Mouse (Mus musculus): ENCODE measurements around the gene Eid3.

Eid3 gene

DNA sequence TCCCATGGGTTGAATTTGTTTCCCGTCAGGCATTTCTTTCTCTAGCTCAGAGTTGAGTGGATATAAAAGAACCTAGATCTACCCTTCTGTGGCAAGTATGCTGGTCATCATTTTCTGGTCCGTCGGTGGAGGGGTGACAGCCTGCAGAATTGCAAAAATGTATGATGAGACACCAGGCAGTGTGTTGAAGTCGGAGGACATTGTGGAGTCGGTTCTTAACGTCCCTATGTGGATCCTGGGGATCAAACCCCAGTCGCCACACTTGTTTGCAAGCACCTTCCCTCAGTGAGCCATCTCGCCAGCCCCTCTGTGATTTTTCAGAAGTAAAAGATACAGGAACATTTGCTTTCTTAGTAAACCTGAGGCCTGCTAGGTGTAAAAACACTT lies 5.5 kb upstream of the Eid3 start:
- in situ Hi-C loops (cut with MboI, MseI): loop anchor here (10.0 kb wide), 1 partner anchor 216 kb away; no protein-coding TSS in a partner anchor

DNA sequence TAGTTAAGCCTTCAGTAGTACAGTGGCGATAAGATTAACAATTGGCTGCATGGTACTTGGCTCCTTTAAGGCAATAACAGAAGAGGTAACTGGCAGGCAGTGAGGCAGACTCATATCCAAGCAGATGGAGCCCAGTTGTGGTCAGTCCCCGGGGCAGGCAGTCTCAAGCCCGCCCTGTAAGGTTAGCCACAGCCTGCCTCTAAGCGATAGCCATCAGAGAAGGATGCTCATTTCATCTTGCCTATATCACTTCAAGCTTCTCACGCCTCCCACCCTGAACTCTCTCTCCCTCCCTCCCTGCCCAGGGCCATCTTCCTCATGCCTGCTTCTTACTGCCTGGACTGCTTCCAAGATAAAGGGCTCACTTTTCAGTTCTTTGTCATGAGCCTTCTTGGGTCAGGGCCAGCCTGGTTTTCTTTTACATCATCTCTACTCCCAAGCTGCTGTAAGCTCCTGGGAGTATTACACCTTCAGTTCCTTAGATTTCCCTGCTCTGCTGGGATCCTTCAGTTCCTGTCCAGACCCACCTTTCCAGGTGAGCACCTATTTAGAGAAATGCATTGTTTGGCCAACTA lies 3.2 kb upstream of the Eid3 start:
- in situ Hi-C loops (cut with MboI, MseI): loop anchor here (10.0 kb wide), 1 partner anchor 218 kb away; no protein-coding TSS in a partner anchor

DNA sequence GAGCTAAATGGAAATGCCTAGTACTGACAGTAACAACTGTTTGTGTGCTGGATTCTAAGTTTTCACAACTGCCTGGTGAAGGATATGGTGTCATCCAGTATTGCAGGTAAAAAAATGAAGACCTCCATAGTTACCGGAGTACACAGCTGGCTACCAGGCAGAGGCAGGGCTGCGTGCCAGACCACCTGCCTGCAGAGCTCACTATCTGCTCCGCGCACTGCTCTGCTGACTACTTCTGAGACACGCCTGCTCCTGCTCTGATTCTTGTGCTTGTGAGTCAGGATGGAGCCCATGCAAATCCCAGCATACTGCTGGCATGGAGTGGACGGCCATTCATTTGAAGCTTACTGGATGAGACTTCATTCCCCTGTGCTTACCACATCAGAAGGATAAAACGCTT lies 2.6 kb upstream of the Eid3 start:
- in situ Hi-C loops (cut with MboI, MseI): loop anchor here (10.0 kb wide), 1 partner anchor 219 kb away; no protein-coding TSS in a partner anchor

DNA sequence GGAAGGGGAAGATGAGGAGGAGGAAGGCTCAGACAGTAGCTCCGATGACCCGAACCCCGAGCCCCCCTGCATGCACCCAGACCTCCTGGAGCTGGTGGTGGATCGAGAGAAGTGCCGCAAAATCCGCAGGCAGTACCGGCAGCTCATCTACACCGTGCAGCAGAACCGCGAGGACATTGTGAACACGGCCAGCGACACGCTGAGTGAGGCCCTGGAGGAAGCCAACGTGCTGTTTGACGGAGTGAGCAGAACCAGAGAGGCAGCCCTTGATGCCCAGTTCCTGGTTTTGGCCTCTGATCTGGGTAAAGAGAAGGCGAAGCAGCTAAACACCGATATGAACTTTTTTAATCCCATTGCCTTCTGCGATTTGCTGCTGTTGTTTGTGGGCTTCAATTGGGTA lies 406 bp downstream of the Eid3 start:
- in situ Hi-C loops (cut with MboI, MseI): loop anchor here (10.0 kb wide), 1 partner anchor 222 kb away; no protein-coding TSS in a partner anchor

DNA sequence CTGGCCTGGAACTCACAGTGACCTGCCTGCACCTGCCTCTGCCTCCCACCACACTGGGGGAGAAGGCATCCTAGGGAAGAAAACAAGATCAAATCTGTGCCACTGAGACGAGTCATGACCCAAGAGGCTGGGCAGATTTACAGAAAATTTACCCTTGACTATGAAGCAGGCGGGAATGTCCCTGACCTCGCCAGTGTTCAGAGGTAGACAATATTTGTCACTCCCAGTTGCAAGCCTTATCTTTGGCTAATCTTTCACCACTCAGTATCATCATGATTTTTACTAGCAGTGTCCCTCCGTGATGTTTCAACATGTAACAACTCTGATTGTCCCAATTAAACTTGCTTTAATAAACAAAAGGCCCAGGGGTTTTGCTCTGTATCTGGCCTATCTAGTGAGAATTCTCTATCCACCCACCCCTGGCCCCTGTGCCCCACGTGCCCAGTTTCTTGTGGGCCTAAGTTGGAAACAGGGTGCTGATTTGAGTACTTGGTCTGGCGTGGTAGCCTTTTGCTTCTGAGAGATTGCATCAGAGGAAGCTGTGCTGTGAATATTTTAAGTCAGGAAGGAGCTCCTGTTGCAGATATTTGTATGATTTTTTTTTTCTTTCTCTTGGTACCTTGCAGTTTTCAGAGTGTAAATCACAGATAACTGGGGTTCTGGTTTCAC lies 2.1 kb downstream of the Eid3 start:
- in situ Hi-C loops (cut with MboI, MseI): loop anchor here (10.0 kb wide), 1 partner anchor 224 kb away; no protein-coding TSS in a partner anchor

DNA sequence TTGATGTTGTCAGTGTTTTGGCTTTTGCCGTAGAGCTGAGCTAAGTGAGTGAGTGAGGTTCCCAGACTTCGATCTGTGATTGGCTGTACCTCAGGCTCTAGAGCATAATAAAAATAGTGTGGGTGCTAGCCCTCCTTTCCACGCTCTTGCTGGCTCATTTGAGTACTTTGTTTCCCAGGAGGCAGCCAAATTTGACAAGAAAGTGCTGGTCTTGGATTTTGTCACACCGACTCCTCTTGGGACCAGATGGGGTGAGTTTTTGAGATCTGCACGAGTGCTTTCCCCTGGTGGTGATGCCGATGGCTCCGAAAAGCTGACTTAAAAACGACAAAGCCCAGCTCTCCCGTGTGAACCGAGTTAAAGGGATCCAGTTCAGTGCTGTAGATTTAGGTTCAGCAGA lies 9.0 kb downstream of the Eid3 start:
- in situ Hi-C loops (cut with MboI, MseI): no loop called here

DNA sequence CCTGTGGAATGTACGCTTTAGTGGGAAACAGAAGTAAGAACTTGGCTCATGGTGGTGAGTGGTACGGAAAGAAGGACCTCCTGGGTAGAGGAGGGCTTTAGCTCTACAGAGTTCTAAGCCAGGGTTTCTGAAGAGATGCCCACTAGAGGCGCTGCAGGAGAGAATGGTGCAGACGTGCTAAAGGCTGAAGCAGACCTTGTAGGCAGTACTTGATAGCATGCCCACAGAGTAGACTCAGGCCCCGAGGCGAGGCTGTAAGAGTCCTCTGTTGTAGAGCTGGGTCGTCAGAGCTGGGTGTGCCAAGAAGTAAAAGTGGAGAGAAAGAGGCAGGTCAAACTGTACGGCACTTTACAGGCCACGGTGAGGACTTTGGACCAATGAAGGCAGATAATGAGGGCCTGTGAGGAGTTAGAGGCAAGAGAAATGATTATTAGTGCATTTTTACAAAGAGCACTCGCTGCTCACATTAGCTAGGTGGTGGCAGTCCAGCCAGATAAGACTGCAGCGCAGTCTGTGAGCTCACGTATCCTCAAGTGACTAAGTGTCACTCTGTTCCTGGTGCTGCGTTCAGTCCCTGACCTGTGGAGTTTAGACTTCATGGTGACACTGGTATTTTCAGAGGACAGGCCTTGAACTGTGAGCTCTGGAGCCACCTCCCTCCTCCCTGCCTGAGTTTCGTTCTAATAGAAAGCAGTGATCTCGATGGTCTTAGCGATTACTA lies 9.8 kb downstream of the Eid3 start:
- in situ Hi-C loops (cut with MboI, MseI): no loop called here

DNA sequence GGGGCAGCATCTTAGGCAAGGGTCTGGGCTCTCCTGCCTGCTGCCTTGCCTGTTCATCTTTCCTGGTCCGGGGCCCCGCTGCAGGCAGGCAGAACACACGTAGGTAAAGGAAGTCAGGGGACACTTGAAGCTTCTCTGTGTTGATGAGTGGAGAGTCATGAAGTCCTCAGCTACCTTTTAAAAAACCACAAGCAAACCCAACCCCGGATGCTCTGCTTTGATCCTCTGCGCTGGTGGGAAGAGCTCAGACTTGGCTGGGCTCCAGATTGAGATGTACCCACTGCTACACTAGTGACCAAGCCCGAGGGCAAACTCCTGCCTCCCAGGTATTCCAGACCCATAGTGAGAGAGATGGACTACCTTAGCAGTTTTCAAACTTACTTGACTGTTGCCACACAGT lies 20.9 kb downstream of the Eid3 start:
- in situ Hi-C loops (cut with MboI, MseI): no loop called here

DNA sequence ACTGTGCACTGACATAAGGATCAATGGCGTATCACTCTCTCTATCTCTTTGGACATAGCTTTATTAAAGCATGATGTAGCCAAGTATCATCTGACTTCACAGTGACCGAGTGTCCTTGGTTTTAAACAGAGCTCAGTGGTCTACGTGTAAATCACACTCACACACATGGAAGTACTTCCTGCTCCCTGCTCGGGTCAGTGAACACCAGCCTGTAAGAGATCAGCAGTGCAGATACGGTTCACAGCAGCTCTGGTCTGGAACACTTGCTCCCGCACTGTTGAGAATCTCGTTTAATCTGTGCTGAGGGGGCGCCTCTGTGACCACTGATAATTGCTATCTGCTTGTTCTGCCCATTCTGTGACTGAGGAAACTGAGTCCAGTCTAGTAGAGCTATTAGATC lies 22.1 kb downstream of the Eid3 start:
- in situ Hi-C loops (cut with MboI, MseI): no loop called here

DNA sequence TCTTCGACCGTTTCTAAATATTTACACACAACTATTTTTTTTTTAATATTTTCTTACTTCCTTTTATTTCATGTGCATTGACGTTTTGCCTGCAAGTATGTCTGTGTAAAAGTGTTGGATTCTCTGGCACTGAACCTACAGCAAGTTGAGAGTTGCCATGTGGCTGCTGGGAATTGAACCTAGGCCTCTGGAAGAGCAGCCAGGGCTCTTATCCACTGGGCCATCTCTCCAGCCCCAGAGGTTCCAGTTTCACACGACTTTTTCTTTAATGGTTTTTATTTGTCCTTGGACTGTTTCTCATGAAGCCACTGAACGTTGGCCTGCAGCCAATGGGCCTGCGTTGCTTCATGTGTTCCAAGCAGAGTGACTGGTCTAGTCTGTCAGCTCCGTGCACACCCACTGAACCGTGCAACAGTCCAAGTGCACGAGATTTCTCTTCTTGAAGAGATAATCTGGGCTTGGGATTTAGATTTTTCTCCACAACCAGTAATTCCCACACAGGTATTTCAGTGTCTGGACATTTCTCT lies 23.1 kb downstream of the Eid3 start:
- in situ Hi-C loops (cut with MboI, MseI): no loop called here

DNA sequence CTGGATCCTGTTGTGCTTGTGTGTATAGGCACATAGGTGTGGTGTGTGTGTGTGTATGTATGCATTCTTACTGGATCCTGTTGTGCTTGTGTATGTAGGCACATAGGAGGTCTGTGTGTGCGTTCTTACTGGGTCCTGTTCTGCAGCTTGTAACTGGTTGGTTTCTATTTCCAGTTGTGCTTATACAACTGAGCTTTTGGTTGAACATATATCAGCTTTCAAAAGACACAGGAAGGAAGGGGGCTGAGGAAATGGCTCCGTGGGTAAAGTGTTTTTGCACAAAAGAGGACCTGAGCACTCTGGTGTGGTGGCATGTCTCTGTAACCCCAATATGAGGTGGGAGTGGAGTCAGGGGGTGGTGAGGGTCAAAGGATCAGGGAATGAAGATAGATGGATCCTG lies 24.5 kb downstream of the Eid3 start:
- in situ Hi-C loops (cut with MboI, MseI): no loop called here

DNA sequence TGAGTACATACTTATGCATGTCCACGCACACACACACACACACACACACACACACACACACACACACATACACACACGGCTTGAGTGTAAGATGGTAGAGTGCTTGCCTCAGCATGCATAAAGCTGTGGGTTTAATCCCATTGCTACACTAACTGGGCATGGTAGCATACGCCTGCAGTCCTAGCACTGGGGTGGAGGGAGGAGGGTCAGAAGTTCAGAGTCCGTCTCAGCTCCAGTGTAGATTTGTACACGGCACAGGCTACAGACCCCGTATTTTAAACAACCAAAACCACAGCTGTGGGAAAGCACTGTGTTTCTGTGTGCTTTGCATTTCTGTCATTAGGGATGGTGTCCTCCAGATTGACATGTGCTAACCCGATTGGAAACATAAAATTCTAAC lies 25.0 kb downstream of the Eid3 start:
- in situ Hi-C loops (cut with MboI, MseI): no loop called here

DNA sequence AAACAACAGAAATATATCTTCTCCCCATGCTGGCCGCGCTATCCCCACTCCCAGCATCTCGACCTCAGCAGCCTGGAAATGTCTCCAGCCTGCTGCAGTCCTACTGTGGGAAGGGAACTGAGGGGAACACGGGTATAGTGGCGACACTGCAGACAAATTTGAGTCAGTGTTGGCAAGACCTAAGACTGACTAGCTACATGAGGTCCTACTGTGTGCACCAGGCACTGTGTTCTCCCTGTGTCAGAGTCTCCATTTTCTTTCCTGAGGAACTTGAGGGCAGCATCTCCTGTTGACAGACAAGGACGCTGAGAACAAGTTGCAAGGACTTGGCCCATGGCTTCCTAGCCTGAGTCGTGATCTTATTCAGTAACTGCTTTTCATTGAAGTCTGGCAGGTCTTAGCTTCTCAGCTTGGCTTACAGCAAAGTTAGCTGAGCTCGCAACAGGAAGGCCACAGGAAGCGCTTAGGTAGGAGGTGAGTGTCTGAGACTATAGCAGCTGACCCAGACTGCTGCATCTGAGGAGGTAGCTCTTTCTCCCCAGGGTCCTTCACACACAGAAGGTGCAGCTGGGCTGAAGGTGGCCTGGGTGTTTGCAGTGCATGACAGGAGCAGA lies 26.1 kb downstream of the Eid3 start:
- in situ Hi-C loops (cut with MboI, MseI): no loop called here

DNA sequence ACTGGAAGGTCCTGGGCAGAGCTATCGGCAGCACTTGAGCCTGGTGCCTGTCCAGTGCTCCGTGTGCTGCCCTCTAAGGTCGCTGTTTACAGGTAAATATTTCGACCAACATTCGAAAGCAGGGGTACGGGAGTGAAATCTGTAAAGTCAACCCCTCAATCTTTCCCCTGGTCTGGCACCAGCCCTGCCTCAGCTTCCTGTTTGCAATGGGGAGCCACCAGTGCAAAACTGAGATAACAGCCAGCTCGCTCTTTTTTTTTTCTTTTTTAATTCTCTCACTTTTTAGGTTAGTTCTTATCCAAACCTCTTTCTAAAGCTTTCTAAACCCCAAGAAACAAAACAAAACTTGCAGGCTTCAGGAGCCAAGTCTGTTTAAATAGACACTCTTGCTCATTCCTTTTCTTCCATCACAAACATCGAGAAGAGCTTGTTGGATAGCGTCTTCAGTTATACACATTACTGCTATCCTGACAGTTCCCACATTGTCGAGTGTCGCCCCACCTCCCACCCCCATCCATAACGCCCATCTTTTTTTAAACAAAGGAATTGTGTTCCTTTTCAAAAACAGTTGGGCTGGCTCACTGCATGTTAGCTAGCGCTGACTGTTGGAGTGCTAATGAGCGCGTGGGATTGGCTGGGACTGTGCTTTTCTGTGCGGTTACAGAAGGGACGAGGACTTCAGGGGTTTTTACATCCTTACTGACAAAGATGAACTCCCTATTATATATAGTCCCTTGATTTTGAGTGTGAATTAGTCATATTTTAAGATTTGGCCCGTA lies 27.6 kb downstream of the Eid3 start:
- in situ Hi-C loops (cut with MboI, MseI): no loop called here

DNA sequence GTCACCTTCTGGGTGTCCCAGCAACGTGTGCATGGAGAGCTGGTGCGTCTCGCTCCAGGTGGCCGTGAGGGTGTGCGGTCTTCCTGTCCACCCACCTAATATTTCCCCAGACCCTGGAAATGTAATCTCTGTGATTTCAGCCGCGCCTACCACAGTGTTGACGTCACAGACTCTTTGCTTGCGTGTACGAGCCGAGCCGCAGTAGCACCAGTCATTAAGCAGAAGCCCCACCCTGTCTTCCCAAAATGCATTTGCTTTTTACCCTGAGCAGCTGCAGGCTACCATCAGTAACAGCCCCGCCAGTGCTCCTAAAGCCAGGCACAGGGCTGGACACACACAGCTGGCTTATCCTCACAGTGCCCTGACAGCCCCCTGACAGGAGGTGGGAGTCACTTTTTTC lies 31.5 kb downstream of the Eid3 start:
- in situ Hi-C loops (cut with MboI, MseI): no loop called here

DNA sequence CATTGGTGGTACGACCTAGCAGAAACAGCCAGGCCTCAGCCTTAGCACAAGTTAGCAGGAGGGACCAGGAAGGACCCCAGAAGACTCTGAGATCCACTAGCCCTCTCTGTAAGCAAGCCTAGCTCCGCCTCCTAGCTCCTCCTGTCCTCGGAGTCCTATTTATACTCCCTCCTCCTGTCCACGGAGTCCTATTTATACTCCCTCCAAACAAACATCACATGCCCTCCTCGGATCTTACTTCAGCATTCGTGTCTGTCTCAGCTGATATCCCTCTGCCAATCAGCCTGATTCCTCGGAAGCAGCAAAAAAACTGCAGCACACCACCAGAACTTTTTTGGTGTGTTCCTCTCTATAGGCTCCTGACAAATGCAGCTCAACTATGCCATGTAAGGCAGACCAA lies 32.5 kb downstream of the Eid3 start:
- in situ Hi-C loops (cut with MboI, MseI): no loop called here

DNA sequence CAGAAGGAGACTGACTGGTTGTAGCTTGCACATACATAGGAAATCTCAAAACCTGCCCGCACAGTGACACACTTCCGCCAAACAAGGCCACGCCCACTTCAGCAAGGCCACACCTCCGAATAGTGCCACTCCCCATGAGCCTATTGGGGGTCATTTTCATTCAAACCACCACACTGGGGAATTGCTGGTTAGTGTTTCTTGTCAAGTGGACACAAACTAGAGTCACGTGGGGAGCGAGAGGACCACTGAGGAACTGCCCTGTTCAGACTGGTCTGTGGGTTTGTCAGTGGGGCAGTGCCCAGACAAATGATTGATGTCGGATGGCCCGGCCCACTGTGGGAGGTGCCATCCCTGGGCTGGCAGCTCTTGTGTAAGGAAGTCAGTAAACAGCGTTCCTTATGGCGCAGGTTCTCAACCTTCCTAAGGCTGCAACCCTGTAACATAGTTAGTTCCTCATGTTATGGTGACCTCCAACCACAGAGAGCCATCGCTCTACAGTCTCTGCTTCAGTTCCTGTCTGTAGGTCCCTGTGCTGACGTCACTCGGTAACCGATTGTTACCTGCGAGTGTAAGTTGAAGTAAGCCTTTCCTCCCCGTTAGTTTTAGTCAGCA lies 33.5 kb downstream of the Eid3 start:
- in situ Hi-C loops (cut with MboI, MseI): loop anchor here (5.0 to 10.0 kb wide), 4 partner anchors 88 to 615 kb away; no protein-coding TSS in a partner anchor

DNA sequence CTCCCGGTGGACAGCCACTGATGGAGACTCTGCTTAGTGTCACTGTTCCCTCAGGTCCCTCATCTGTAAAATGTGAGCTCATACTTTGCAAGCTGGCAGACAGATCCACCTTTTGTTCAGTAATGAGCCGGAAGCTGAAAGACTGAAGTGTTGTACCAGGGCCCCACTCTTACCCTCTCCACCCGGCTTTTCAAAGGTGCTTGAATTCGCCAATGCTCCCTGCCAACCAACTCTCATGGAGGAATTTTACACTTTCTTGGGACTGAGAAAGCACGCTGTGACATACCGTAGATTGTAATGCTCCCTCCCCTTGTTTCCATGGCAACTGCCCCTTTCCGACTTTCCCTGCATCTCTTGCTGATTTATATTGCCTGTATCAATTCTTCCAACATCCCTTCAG lies 34.1 kb downstream of the Eid3 start:
- in situ Hi-C loops (cut with MboI, MseI): loop anchor here (5.0 to 10.0 kb wide), 4 partner anchors 88 to 614 kb away; no protein-coding TSS in a partner anchor

DNA sequence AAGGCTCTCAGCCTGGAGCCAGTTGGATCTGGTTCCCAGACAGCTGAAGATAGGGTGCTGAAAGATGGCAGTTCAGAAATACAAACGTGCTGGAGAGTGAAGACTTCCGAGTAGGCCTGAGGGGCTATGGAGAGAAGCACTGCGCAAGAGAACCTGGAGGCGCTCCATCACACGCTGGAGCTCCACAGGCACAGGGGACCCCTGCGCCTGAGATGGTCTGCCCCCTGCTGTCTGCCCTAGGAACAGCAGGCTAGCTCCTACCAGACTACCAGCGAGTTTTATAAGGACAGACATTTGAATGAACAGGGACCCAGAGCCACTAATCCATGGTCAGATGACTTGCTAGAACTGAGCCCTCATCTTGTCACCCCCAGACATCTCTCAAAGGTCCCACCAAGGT lies 35.0 kb downstream of the Eid3 start:
- in situ Hi-C loops (cut with MboI, MseI): loop anchor here (5.0 to 10.0 kb wide), 4 partner anchors 89 to 613 kb away; no protein-coding TSS in a partner anchor

DNA sequence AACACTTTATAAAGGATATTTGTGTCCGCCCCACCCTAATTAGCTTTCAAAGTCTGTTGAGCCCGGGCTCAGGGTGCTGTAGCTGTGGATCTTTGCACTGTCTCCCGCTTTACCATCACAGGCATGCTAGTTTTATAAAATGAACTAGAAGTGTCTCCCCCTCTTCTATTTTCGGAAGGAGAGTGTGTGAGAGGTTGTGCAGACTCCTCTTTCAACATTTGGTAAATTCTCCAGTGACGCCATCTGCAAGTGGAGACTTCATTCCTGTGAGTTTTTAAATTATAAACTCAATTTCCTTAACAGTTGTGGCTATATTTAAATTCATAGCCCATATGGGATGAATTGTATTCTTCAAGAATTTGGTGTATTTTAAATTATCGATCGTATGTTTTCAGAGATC lies 42.1 kb downstream of the Eid3 start:
- in situ Hi-C loops (cut with MboI, MseI): loop anchor here (5.0 to 10.0 kb wide), 4 partner anchors 286 to 634 kb away; partner anchors contain the start of gene Washc4
